Mouse (Mus musculus) cortical plate, adult 2 months (tissue): ENCODE data around the gene Carmil1.
A peak's percentile ranks its signal among the peaks of the same experiment; 100 is the strongest.

Experiments used
- CTCF ChIP-seq: fragments of 200-500 bp; IDR thresholded peaks from 2 replicates; pipeline ENCODE4 v1.5.1; 2011; ENCODE audit warnings: mild to moderate bottlenecking, control low read depth, low read length; ENCODE audit not compliant: insufficient read depth; ENCODE audit errors: extremely low read depth
- POLR2A ChIP-seq: fragments of 200-500 bp; IDR thresholded peaks from 2 replicates; pipeline ENCODE4 v1.6.1; 2011; ENCODE audit warnings: mild to moderate bottlenecking, low read length, control low read depth; ENCODE audit not compliant: insufficient read depth; ENCODE audit errors: extremely low read depth

DNA sequence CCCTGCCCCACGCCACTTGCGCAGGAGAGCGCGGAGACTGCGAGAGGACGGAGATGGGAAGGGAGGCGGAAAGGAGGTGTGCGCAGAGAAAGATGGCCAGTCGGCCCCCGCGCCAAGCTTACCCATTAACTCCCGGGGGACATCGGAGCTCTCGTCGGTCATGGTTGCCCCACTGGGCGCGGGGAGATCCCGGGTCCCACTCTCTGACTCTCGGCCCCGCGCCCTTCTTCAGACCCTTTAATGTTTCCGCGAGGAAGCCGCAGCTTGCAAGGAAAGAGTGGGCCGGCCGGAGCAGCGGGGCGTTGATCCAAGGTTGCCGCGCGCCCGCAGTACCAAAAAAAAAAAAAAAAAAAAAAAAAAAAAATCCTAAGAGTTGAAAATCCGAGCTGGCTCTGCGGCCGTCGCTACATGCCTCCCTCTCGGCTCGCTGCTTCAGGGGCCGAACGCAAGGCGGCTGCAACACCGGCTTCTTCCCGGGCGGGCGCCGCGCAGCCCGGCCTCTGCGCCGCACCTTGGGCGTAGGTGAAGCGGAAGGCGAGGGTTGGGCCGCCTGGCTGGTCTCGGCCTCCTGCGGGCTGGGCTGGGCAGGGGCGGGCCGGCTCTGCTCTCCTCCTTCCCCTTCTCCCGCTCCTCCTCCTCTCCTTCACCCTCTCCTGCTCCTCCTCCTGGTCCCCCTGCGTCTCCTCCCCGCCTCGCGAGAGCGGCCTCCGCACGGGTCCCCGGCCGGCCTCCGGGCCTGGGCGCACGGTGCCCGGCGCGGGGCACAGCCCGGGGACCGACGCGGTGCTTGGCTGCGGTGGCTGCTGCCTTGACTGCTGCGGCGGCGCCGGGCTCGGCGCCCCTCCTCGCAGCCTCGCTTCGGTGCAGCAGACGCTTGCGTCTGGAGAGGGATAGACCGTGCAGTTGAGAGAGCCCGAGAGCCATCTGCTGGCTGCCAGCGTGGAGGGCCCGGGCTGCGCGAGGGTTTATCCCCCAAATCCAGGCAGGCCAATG, at the start of gene Carmil1:
- TF ChIP-seq POLR2A (peak; percentile 10; the same call in 1 of the 2 replicates), CTCF (peak; percentile 57)
